Mouse (Mus musculus) induced T-regulatory cell, adult 2 months (primary cell): ENCODE measurements around the gene Stx3.

Experiments used
- DNase-seq: peaks from one replicate; pipeline ENCODE4 v3.0.0-alpha.2; 2012; ENCODE audit warnings: low read depth

The Stx3 gene

DNA sequence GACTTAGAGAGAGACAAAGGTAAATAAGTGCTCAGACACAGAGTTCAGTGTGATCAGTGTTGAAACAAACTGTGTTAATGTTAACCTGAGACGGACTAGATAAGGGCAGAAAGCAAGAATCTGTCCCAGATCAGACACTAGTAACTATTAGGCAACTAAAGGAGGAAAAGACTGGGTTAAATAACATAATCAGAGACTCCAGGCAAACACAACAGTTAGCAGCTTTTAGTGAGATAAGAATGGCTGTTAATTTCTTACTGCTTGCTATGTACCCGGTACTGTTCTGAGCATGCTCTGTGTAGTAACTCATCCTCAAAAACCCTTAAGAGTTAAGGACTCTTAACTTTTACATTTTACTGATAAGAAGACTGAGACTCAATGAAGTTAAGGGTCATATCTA is 93.3 kb downstream of the Stx3 start:
- no peak for DNase-seq
